Mouse (Mus musculus) kidney, adult 2 months (tissue): ENCODE measurements around the gene Mdk. TPM values are rescaled to one million over a fixed set of nuclear protein-coding genes. Genes with fewer than 3 reads are reported as not detected.

ENCODE experiments used
- DNase-seq: peaks from one replicate; pipeline ENCODE4 v3.0.0; 2021
- H3K27ac ChIP-seq: fragments of 200-500 bp; 2 replicates; pipeline ENCODE4 v1.5.1; 2012; ENCODE audit warnings: low read depth, low read length, control low read depth, inconsistent platforms; ENCODE audit not compliant: insufficient read depth
- H3K27me3 ChIP-seq: fragments of 200-500 bp; replicated peaks from 2 replicates; pipeline ENCODE4 v1.6.1; 2012; ENCODE audit warnings: mild to moderate bottlenecking, moderate library complexity, low read length, inconsistent platforms; ENCODE audit not compliant: control insufficient read depth, insufficient read depth
- H3K36me3 ChIP-seq: fragments of 200-500 bp; 2 replicates; pipeline ENCODE4 v1.6.1; 2012; ENCODE audit warnings: mild to moderate bottlenecking, moderate library complexity, low read length, inconsistent platforms; ENCODE audit not compliant: control insufficient read depth, insufficient read depth
- H3K4me1 ChIP-seq: fragments of 200-500 bp; 2 replicates; pipeline ENCODE4 v1.6.1; 2011; ENCODE audit warnings: low read length; ENCODE audit not compliant: control insufficient read depth, insufficient read depth
- H3K4me3 ChIP-seq: fragments of 200-500 bp; 2 replicates; pipeline ENCODE4 v1.5.1; 2011; ENCODE audit warnings: mild to moderate bottlenecking, low read depth, low read length, control low read depth; ENCODE audit not compliant: insufficient read depth
- CTCF ChIP-seq: fragments of 200-500 bp; conservative IDR thresholded peaks from 2 replicates; pipeline ENCODE4 v1.5.1; 2011; ENCODE audit warnings: low read depth, mild to moderate bottlenecking, control low read depth, low read length, moderate library complexity, mixed read lengths; ENCODE audit not compliant: insufficient read depth, insufficient read length
- POLR2A ChIP-seq: fragments of 200-500 bp; IDR thresholded peaks from one replicate; pipeline ENCODE4 v1.6.1; 2011; ENCODE audit warnings: low read depth, low read length, control low read depth
- WGBS: fragments of 180-500 bp; shearing (Covaris S2); methylation state at CpG from one replicate; pipeline ENCODE4 v1.1.7; 2018; 5-methylcytosine and 5-hydroxymethylcytosine counted together
- polyA plus RNA-seq: library from polyadenylated mRNA; depleted of rRNA; stranded (reverse); fragments of >200 nt; gene quantifications from 2 replicates; pipeline ENCODE4 v1.2.3, GENCODE M21; 2012; rRNA removed

Gene Mdk
- polyA plus RNA-seq, 1 experiment: 80.1 TPM

DNA sequence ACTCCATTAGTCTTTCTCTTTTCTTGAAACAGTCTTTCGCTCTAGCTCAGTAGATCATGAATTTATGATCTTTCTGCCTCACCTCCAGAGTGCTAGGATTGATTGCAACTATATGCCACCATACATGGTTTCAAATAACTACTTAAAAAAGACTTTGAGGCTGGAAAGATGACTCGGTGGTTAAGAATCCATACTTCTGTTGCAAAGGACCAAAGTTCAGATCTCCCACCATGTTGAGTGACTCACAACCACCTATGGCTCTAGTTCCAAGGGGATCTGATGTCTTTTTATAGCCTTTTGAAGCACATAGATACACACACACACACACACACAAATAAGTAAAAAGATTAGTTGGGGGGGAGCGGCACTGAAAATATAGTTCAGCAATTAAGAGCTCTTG, 36.7 kb downstream of the Mdk start:
- WGBS: 95% methylated on average over 3 of the region's 3 CpGs
- TF ChIP-seq CTCF (no peak), POLR2A (no peak)

DNA sequence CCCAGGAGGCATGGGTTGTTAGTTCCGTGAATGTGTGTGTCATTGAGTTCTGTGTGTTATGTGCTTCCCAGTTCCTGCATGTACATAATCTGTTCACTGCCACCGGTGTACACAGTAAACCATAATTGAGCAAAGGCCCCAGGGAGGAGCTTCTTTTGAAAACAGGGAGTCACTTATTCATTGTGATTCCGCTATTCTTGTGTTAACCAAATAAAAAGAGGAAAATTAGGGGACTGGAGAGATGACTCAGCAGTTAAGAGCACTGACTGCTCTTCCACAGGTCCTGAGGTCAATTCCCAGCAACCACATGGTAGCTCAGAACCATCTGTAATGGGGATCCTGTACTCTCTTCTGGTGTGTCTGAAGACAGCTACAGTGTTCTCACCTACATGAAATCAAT, 37.4 kb downstream of the Mdk start:
- Histone ChIP-seq H3K27ac (no peak overlapping the region), H3K4me1 (no peaks in the 10 kb centered on the region), H3K36me3 (no peaks in the 10 kb centered on the region; the same call in 1 of the 2 replicates), H3K4me3 (no peak overlapping the region), H3K27me3 (no peaks in the 10 kb centered on the region)
- 85% methylated on average over 3 of the region's 3 CpGs for WGBS
- TF ChIP-seq POLR2A (no peak), CTCF (no peak)
- DNase-seq: no peak

More for the DNA sequence above, 36.7 kb downstream of the Mdk start:
- Histone ChIP-seq H3K36me3 (no peaks in the 10 kb centered on the region; the same call in 1 of the 2 replicates), H3K27ac (no peak overlapping the region), H3K4me1 (no peaks in the 10 kb centered on the region), H3K27me3 (no peaks in the 10 kb centered on the region), H3K4me3 (no peak overlapping the region)
- DNase-seq: no peak

DNA sequence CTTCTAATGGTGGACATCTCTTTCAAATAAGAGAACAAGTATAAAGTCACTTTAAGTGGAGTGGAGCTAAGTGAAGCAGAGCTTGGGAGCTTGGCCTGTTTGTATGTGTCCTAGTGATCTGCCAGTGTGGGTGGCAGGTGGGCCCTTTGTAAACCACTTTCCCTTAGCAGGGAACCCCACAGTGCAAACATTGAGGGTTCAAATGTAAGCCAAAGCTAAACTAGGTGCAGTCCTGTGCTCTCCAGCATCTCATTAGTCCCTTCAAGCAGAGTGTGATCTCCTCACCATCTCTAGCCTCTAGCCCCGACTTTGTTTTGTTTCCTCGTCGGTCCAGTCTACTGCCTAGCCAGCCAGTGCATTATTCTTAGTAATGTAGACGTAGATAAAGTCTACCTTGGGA, 47.5 kb downstream of the Mdk start:
- H3K36me3 ChIP-seq: no peaks in the 10 kb centered on the region; the same call in 1 of the 2 replicates
- DNase-seq: no peak
- H3K4me3 ChIP-seq: no peak overlapping the region
- H3K27ac ChIP-seq: no peak overlapping the region
- H3K4me1 ChIP-seq: peaks cover 3% of the 10 kb centered on the region; the same call in 1 of the 2 replicates
- TF ChIP-seq POLR2A (no peak), CTCF (no peak)
- no peaks in the 10 kb centered on the region for H3K27me3 ChIP-seq
- WGBS: 81% methylated on average over 4 of the region's 4 CpGs

DNA sequence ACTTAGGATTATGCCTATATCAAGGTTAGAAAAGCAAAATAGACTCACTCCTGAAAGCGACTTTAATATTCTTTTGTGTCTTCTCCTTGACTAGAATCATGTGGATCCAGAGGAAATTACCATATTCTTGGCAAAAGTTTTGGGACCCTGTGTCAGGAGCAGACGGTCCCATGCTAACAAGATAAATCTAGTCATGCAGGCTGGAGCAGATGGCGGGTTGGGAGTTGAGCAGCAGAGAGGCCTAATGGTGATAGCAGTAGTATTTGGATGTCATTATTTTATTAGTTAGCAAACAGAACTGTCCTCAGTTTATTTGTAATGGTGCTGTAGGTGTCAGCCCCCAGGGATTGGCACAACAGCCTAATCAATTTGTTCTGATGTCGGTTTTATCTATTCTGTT, 48.1 kb downstream of the Mdk start:
- peaks cover 3% of the 10 kb centered on the region; the same call in 1 of the 2 replicates for H3K4me1 ChIP-seq
- 94% methylated on average over 4 of the region's 4 CpGs for WGBS

More for the DNA sequence above, 48.1 kb downstream of the Mdk start:
- no peaks in the 10 kb centered on the region for H3K27me3 ChIP-seq
- no peak overlapping the region for H3K4me3 ChIP-seq
- no peak for DNase-seq
- no peak overlapping the region for H3K27ac ChIP-seq
- no peaks in the 10 kb centered on the region; the same call in 1 of the 2 replicates for H3K36me3 ChIP-seq
- no peak for TF ChIP-seq CTCF

Other genes starting within 250 kb of the Mdk start
- 32.5 and 34.2 TPM in 2 replicates for gene Atg13, start 221.7 kb downstream of the Mdk start, polyA plus RNA-seq
- 4.6 and 6.1 TPM in 2 replicates for gene Harbi1, start 221.4 kb downstream of the Mdk start, polyA plus RNA-seq
- 34.5 and 35.3 TPM in 2 replicates for gene Ambra1, start 202.2 kb downstream of the Mdk start, polyA plus RNA-seq
- 0.11 TPM in 1 of 2 replicates, not detected in the other for gene Chrm4, start 5.0 kb downstream of the Mdk start, polyA plus RNA-seq
- gene Gm9821, start 13.4 kb upstream of the Mdk start, polyA plus RNA-seq: not detected in 2 replicates
- gene Dgkz, start 43.6 kb upstream of the Mdk start, polyA plus RNA-seq: 106 and 119 TPM in 2 replicates
- 6.7 and 8.9 TPM in 2 replicates for gene Creb3l1, start 92.2 kb upstream of the Mdk start, polyA plus RNA-seq
- 27.5 and 36.8 TPM in 2 replicates for gene Phf21a, start 160.8 kb upstream of the Mdk start, polyA plus RNA-seq